Mouse (Mus musculus): ENCODE data around the gene Ephb1.
A peak's percentile ranks its signal among the peaks of the same experiment; 100 is the strongest.

The Ephb1 gene

GRCm38 (mm10) chr9:102352186-102353055, 2.1 kb downstream of the Ephb1 start:
- peak; percentile 57 to 71 for DNase-seq

DNA sequence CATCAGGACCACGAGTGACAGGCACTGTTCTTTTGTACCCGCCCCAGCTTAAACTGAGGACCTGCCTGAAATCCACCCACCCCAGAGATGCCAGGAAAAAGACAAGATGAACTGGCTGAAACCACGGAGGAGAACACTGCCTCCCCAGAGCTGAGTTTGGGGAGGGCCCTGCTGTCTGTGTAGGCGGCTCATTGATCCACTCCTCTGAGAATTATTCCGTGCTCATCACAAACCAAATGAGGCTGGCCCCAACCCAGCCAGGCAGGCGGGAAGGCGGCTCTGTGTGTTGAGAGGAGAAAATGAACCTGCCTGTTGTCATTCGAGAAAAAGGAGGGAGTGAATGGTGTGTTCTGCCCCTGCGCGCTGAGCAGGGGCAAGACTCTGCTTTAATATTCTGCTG, 2.8 kb downstream of the Ephb1 start:
- DNase-seq = peak; percentile 61 to 65

DNA sequence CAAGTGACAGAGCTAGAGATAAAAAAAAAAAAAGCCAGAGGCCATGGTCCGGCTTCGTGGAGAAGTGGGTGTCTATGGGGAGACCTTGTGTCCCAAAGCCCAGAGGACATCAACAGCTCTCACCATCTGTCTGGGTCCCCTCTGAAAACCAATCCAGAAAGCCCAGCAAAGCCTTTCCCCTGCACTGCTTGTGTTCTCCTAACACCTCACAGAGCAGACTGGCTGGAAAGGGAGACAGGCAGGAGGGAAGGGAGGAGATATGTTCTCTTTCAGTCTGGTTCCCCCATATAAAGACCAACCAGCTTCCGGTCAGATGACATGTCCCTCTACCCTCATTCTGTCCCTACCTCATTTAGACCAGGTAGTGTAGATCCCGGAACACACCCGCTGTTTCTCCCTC, 3.3 kb downstream of the Ephb1 start:
- peak in 1 of 2 experiments; percentile 35 for DNase-seq

GRCm38 (mm10) chr9:102350696-102351095, 3.8 kb downstream of the Ephb1 start:
- DNase-seq = no peak

DNA sequence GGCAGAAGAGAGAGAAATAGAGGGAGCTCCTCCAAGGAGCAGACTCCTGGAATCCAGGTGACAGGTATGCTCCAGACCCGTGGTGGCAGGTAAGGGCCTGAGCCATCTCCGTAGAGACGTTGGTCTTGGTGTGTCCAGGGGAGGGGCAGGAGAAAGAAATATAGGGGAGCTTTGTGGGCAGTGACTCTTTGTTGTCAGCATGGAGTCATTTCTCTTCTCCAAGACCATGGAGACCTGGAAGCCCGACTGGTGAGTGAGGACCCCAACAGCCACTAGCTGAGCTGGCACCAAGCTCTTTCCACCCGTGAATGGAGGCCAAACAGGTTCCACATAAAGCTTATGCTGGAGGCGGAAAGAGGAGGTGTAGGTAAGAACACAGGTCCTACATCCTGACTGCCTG, 4.4 kb downstream of the Ephb1 start:
- DNase-seq = peak in 1 of 2 experiments; percentile 4

DNA sequence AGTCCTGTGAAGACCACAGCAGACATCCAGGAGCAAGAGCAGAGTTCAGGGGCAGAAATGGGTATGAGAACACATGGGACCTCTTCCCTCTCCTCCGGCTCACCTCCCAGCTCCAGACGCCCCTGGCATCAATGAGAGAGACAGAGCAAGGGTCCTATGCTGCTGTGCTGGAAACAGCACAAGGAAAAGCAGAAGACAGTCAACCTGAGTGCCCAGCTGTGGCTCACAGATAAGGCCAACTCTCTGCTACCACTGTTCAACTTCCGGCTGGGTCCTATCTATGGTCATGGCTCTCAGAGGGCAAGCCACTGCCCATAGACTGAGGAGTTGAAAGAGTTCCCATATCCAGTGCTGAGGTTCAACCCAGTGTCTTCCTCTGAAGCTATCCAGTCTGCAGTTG, 7.7 kb downstream of the Ephb1 start:
- DNase-seq = peak in 1 of 2 experiments; percentile 9

- peak in 1 of 2 experiments; percentile 30 for DNase-seq
Observed at GRCm38 (mm10) chr9:102345474-102345873, 9.0 kb downstream of the Ephb1 start.

DNA sequence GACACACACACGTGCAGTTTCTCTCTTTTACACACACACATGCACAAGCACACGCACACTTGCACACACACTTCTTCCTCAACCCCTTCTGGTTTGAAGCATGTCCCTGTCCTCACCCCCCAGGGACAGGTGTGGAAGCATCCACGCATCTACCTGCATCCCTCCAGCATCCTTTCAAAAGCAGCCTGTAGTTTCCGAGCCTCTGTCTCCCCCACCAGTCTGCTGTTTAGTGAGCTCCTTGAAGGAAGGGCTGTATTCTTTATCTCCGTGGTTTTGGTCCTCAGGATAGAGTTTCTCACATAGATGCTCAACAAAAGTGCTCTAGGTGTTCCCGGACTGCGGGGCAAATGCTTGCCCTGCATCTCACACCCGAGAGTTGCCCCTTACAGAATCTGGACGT, 9.4 kb downstream of the Ephb1 start:
- peak; percentile 33 to 40 for DNase-seq

DNA sequence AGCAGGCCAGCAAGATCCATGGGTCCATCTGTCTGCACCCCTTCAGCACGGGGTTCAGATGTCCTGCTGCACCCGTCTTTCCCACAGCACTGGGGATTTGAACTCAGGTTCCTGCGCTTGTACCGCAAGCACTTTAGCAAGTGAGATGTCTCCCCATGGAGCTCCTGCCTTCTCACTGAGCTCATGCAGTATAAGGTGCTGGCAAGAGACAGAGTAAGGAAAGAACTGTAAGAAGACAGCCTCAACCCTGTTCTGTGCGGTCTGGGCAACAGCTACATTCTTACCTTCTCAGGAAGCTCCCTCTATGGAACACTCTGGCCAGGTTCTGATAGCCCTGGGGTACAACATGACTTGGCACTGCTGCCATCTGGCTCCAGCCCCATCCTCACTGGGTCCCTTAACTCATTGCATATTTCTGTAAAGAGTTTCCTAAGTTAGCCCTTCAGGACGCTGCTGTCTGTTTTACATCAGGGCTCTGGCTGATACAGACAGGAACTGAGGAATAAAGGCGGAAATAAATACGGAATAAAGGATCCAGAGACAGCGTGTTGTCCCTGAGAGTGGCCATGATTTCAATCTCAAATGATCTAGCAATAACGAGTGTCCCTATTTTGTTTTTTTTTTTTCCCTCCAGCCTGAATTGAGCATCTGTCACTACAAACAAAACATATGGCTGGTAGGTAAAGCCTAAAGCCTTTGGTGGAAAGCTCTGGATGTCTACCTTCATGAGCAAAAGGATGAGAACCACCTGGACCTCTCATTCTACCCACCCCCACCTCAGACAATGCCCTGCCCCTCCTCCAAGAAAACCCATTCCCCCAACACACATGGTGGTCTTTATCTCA, 10.2 kb downstream of the Ephb1 start:
- DNase-seq = peak; percentile 45 to 48

DNA sequence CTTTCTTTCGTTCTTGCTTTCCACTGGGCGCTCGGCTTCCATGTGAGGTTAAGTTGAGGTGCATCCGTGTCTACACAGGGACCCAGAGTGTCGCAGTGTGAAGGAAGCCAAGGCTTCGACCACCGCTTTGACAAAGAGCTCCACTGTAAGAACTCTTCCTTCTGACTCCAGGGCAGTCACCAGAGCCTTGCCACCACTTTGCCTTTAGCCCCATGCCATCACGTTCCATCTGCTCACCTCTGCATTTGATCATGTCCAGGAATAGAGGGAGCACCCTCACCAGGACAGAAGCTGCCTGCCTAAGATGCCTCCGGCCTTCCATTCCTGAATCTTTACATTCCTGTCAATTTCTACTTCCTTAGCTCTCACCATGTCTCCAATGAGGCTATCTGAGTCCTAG, 11.4 kb downstream of the Ephb1 start:
- DNase-seq = peak; percentile 7 to 8

DNA sequence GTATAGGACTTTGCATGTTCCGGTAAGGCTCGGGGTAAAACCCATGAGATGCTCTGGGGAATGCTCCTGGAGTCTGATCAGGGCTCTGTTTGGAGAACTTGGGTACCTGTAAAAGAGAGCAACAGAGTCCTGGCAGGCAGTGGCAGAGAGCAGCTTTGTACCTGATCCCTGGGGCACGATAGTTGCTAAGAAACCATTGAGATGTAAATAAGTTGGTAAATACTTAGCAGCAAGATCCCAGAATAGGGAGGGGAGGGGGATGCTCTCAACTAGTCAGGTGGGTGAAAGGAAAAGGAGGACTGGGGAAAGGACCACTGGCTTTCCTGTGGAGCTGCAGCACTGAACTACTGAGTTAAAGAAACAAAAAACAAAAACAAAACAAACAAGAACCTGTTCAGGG, 12.5 kb downstream of the Ephb1 start:
- peak; percentile 1 to 2 for DNase-seq

GRCm38 (mm10) chr9:102340768-102341167, 13.7 kb downstream of the Ephb1 start:
- peak; percentile 3 to 11 for DNase-seq

- DNase-seq = peak in 1 of 2 experiments; percentile 45
Observed at GRCm38 (mm10) chr9:102335571-102336282, 18.8 kb downstream of the Ephb1 start.

- DNase-seq = no peak
Observed at GRCm38 (mm10) chr9:102330266-102331060, 24.0 kb downstream of the Ephb1 start.

- no peak for DNase-seq
Observed at GRCm38 (mm10) chr9:102327625-102328150, 26.8 kb downstream of the Ephb1 start.

DNA sequence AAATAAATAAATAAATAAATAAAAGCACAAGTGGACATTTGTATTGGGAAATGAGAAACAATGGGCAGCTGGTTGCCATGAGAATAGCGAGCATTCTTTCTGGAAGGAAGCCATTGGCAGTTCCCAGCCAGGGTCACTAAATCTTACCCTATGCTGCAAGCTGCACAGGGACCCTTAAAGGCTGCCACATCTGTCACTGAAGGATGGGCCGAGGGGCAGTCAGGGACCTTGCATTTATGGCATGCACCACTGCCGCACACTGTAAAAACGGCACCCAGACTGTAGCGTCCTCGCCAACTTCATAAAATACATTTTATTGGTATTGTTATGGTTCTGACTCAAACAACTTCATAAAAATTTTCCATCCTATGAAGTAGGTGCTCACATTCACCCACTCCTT, 39.1 kb downstream of the Ephb1 start:
- peak in 1 of 2 experiments; percentile 15 for DNase-seq

DNA sequence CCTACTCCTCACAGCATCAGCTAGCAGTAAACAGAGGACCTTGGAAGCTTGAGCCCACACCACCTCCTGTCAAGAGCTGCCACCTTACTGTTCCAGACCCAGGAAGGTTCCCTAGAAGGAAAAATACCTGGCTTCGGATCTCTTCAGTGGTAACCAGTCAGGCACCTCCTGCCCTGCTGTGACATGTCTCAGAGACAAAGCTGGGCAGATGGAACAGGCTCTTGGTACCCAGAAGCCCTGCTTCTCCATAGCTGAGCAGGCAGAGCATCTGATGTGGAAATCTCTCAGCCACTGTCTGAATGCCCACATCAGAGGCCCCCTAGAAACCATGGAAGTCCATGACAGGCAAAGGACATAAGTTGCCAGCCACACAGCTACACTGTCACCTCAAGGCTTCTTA, 39.7 kb downstream of the Ephb1 start:
- peak; percentile 47 to 51 for DNase-seq

DNA sequence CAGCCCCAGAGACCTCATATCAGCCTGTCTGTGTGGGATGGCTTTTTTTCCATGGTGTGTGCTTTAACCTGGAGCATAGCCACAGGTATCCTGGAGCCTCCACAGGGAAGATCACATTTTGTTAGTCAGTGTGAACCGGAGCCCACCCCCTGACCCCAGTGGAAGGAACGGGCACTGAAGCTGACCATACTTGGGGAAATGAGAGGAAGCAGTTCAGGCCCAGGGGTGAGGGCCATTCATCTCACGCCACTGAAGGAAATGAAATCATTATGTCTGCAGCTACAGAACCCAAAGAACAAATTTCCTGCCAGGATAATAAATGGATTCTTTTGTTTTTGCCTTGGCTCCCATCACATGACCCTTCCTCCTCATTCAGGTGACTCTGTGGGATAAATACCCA, 44.1 kb downstream of the Ephb1 start:
- no peak for DNase-seq

DNA sequence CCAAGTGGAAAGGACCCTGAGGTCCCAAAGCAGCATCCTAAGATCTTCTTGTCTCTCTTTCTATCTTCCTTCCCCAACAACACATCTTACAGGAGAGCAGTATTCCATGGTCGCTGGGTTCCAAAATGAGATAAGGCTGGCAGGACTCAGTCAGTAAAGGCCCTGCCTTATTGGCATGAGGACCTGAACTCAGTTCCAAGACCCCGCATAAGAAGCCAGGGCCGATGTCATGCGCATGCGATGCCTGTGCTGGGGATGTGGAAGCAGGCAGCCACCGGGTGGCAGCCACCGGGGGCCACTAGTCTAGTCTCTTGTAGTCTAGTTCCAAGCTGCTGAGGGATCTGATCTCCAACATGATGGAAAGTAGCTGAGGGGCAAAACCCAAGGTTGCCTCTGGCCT, 45.2 kb downstream of the Ephb1 start:
- DNase-seq = no peak

- no peak for DNase-seq
Observed at GRCm38 (mm10) chr9:102307656-102308055, 46.8 kb downstream of the Ephb1 start.

GRCm38 (mm10) chr9:102306645-102307415, 47.7 kb downstream of the Ephb1 start:
- DNase-seq = no peak
